Mouse (Mus musculus) kidney, embryonic 14.5 days (tissue): ENCODE measurements around the gene Minos1. TPM values are rescaled to one million over a fixed set of nuclear protein-coding genes. Genes with fewer than 3 reads are reported as not detected.

ENCODE experiments used
- ATAC-seq: fragments of 200-750 bp; cut with Nextera tagmentation; 2 replicates; pipeline ENCODE4 v1.8.0; 2017; ENCODE audit warnings: moderate number of reproducible peaks, mild to moderate bottlenecking, moderate TSS enrichment, moderate library complexity; ENCODE audit not compliant: low FRiP score, low TSS enrichment
- H3K27ac ChIP-seq: fragments of 300-500 bp; sonication (generic); 2 replicates; pipeline ENCODE4 v1.5.1; 2014; ENCODE audit warnings: low read depth, mild to moderate bottlenecking, low read length, moderate library complexity, mixed read lengths
- H3K27me3 ChIP-seq: fragments of 300-500 bp; sonication (generic); 2 replicates; pipeline ENCODE4 v1.6.1; 2014; ENCODE audit warnings: mild to moderate bottlenecking, low read length; ENCODE audit not compliant: control insufficient read depth, insufficient read depth
- H3K36me3 ChIP-seq: fragments of 300-500 bp; sonication (generic); 2 replicates; pipeline ENCODE4 v1.6.1; 2014; ENCODE audit warnings: low read length, mixed read lengths; ENCODE audit not compliant: control insufficient read depth, insufficient read depth
- H3K4me1 ChIP-seq: fragments of 300-500 bp; sonication (generic); 2 replicates; pipeline ENCODE4 v1.6.1; 2014; ENCODE audit warnings: low read length, mixed read lengths; ENCODE audit not compliant: control insufficient read depth, insufficient read depth
- H3K4me2 ChIP-seq: fragments of 300-500 bp; sonication (generic); replicated peaks from 2 replicates; pipeline ENCODE4 v1.6.1; 2014; ENCODE audit warnings: low read depth, mild to moderate bottlenecking, low read length
- H3K4me3 ChIP-seq: fragments of 300-500 bp; sonication (generic); 2 replicates; pipeline ENCODE4 v1.5.1; 2014; ENCODE audit warnings: mild to moderate bottlenecking, low read length
- H3K9ac ChIP-seq: fragments of 300-500 bp; sonication (generic); 2 replicates; pipeline ENCODE4 v1.6.1; 2014; ENCODE audit warnings: low read depth, mild to moderate bottlenecking, low read length, moderate library complexity
- H3K9me3 ChIP-seq: fragments of 300-500 bp; sonication (generic); 2 replicates; pipeline ENCODE4 v1.6.1; 2016; ENCODE audit warnings: low read length; ENCODE audit not compliant: control insufficient read depth
- WGBS: fragments of 180-500 bp; shearing (Covaris S2); extraction: QIAGEN DNeasy Blood & Tissue Kit; methylation state at CpG from one replicate; pipeline ENCODE4 v1.1.7; 2014; 5-methylcytosine and 5-hydroxymethylcytosine counted together
- polyA plus RNA-seq: library from polyadenylated mRNA; unstranded; fragments of >200 nt; fragmentation: Nextera tagmentation; extraction: Ambion mirVana; gene quantifications from 2 replicates; pipeline ENCODE4 v1.2.1, GENCODE M21; 2014

The Minos1 gene
- polyA plus RNA-seq, 1 experiment from 2014 or later: 509 TPM

GRCm38 (mm10) chr4:139168985-139169747 is 38.3 kb upstream of the Minos1 start:
- no peaks in the 10 kb centered on the region for H3K27me3 ChIP-seq
- no peak overlapping the region for H3K9ac ChIP-seq
- no peak overlapping the region for H3K4me2 ChIP-seq
- WGBS: 84% methylated on average over 15 of the region's 15 CpGs
- H3K27ac ChIP-seq: no peak overlapping the region
- 0 out of 2 replicates have a peak, but pooled peaks cover 3% of the 10 kb centered on the region for H3K4me1 ChIP-seq
- ATAC-seq: no peak
- H3K36me3 ChIP-seq: no peaks in the 10 kb centered on the region
- no peak overlapping the region for H3K4me3 ChIP-seq
- no peaks in the 10 kb centered on the region for H3K9me3 ChIP-seq

GRCm38 (mm10) chr4:139167107-139167506 is 36.2 kb upstream of the Minos1 start:
- H3K9me3 ChIP-seq: no peaks in the 10 kb centered on the region
- 0 out of 2 replicates have a peak, but pooled peaks cover 3% of the 10 kb centered on the region for H3K4me1 ChIP-seq
- H3K4me3 ChIP-seq: no peak overlapping the region
- no peaks in the 10 kb centered on the region for H3K27me3 ChIP-seq
- no peak for ATAC-seq
- no peak overlapping the region for H3K4me2 ChIP-seq
- H3K9ac ChIP-seq: no peak overlapping the region
- no peaks in the 10 kb centered on the region for H3K36me3 ChIP-seq
- WGBS: 57% methylated on average over 8 of the region's 8 CpGs
- no peak overlapping the region for H3K27ac ChIP-seq

- no peak overlapping the region for H3K4me3 ChIP-seq
- no peak overlapping the region for H3K9ac ChIP-seq
- no peak overlapping the region for H3K4me2 ChIP-seq
- WGBS: 81% methylated on average over 8 of the region's 8 CpGs
- H3K9me3 ChIP-seq: no peaks in the 10 kb centered on the region
- no peaks in the 10 kb centered on the region for H3K27me3 ChIP-seq
- H3K27ac ChIP-seq: no peak overlapping the region
- H3K36me3 ChIP-seq: no peaks in the 10 kb centered on the region
- 0 out of 2 replicates have a peak, but pooled peaks cover 3% of the 10 kb centered on the region for H3K4me1 ChIP-seq
- ATAC-seq: no peak
Observed at GRCm38 (mm10) chr4:139166244-139166643, 35.3 kb upstream of the Minos1 start.

GRCm38 (mm10) chr4:139165259-139165658 is 34.3 kb upstream of the Minos1 start:
- H3K4me3 ChIP-seq: no peak overlapping the region
- no peak overlapping the region for H3K9ac ChIP-seq
- no peak for ATAC-seq
- no peak overlapping the region for H3K4me2 ChIP-seq
- no peaks in the 10 kb centered on the region for H3K27me3 ChIP-seq
- WGBS: 84% methylated on average over 8 of the region's 8 CpGs
- H3K27ac ChIP-seq: no peak overlapping the region
- H3K36me3 ChIP-seq: no peaks in the 10 kb centered on the region
- H3K9me3 ChIP-seq: no peaks in the 10 kb centered on the region
- H3K4me1 ChIP-seq: 0 out of 2 replicates have a peak, but pooled peaks cover 3% of the 10 kb centered on the region

GRCm38 (mm10) chr4:139164082-139164481 is 33.2 kb upstream of the Minos1 start:
- H3K36me3 ChIP-seq: no peaks in the 10 kb centered on the region
- no peak overlapping the region for H3K4me2 ChIP-seq
- H3K4me1 ChIP-seq: no peaks in the 10 kb centered on the region
- ATAC-seq: no peak
- WGBS: 86% methylated on average over 6 of the region's 6 CpGs
- no peaks in the 10 kb centered on the region for H3K27me3 ChIP-seq
- H3K9ac ChIP-seq: no peak overlapping the region
- H3K27ac ChIP-seq: no peak overlapping the region
- no peaks in the 10 kb centered on the region for H3K9me3 ChIP-seq
- H3K4me3 ChIP-seq: no peak overlapping the region

- Histone ChIP-seq H3K4me1 (no peaks in the 10 kb centered on the region), H3K9ac (no peak overlapping the region), H3K36me3 (no peaks in the 10 kb centered on the region), H3K27me3 (no peaks in the 10 kb centered on the region), H3K4me2 (no peak overlapping the region), H3K9me3 (no peaks in the 10 kb centered on the region), H3K4me3 (no peak overlapping the region), H3K27ac (no peak overlapping the region)
- 82% methylated on average over 2 of the region's 2 CpGs for WGBS
- ATAC-seq: no peak
Observed at GRCm38 (mm10) chr4:139161076-139161475, 30.2 kb upstream of the Minos1 start.

- Histone ChIP-seq H3K36me3 (no peaks in the 10 kb centered on the region), H3K4me3 (no peak overlapping the region), H3K27me3 (no peaks in the 10 kb centered on the region), H3K27ac (no peak overlapping the region), H3K9me3 (no peaks in the 10 kb centered on the region), H3K9ac (no peak overlapping the region), H3K4me2 (no peak overlapping the region), H3K4me1 (no peaks in the 10 kb centered on the region)
- ATAC-seq: no peak
- 83% methylated on average over 14 of the region's 14 CpGs for WGBS
Observed at GRCm38 (mm10) chr4:139158350-139158749, 27.4 kb upstream of the Minos1 start.

GRCm38 (mm10) chr4:139156538-139156937 is 25.6 kb upstream of the Minos1 start:
- no peaks in the 10 kb centered on the region for H3K36me3 ChIP-seq
- no peak for ATAC-seq
- 91% methylated on average over 6 of the region's 6 CpGs for WGBS

GRCm38 (mm10) chr4:139154576-139155307 is 23.8 kb upstream of the Minos1 start:
- Histone ChIP-seq H3K4me1 (no peaks in the 10 kb centered on the region), H3K9me3 (no peaks in the 10 kb centered on the region), H3K9ac (no peak overlapping the region; the same call in 1 of the 2 replicates), H3K27ac (no peak overlapping the region), H3K27me3 (no peaks in the 10 kb centered on the region), H3K4me2 (no peak overlapping the region), H3K36me3 (no peaks in the 10 kb centered on the region), H3K4me3 (no peak overlapping the region)
- WGBS: 80% methylated on average over 20 of the region's 20 CpGs
- ATAC-seq: no peak

More at GRCm38 (mm10) chr4:139156538-139156937, 25.6 kb upstream of the Minos1 start:
- Histone ChIP-seq H3K27me3 (no peaks in the 10 kb centered on the region), H3K4me3 (no peak overlapping the region), H3K4me1 (no peaks in the 10 kb centered on the region), H3K9me3 (no peaks in the 10 kb centered on the region), H3K27ac (no peak overlapping the region), H3K9ac (no peak overlapping the region), H3K4me2 (no peak overlapping the region)
